Mouse (Mus musculus): ENCODE data around the gene Ywhab. TPM values are rescaled to one million over a fixed set of nuclear protein-coding genes. Genes with fewer than 3 reads are reported as not detected.

Gene Ywhab
- polyA plus RNA-seq, 1 experiment = 3.7 TPM

- H3K27me3 ChIP-seq (ENCODE audit: control insufficient read depth) = no peaks in the 10 kb centered on the region
- no peaks in the 10 kb centered on the region for H3K4me1 ChIP-seq (ENCODE audit: control insufficient read depth)
- TF ChIP-seq GATA1 (IDR thresholded peaks at IDR 0.05; ENCODE audit: low read length) (no peak), TAL1 (IDR thresholded peaks at IDR 0.05; ENCODE audit: low read length) (no peak)
- no peak overlapping the region for H3K4me3 ChIP-seq (replicated peaks)
- no peaks in the 10 kb centered on the region for H3K9me3 ChIP-seq (ENCODE audit: control insufficient read depth, low read length)
- peaks cover 63% of the 10 kb centered on the region for H3K36me3 ChIP-seq (ENCODE audit: control insufficient read depth)
These were observed 59.0 kb downstream of the Ywhab start for GRCm38 (mm10) chr2:164053767-164054166.

DNA sequence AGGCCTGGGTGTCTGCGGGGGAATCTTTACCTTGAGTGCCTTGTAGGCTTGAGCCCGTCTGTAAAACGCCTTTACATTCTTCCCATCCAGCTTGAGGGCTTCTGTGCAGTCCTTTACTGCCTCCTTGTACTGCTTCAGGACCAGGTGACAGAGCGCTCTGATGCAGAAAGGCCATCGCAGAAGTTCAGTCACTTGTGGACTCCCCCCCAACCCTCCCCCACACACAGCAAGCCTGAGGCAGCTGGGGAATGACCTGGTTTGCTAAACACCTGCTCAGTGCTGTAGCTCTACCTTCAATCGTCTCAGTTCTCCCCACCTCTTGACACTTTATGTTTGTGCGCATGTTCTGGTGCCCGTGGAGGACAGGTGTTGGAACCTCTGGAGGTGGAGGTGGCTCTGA lies 59.9 kb downstream of the Ywhab start:
- TF ChIP-seq GATA1 (IDR thresholded peaks at IDR 0.05; ENCODE audit: low read length) (no peak), TAL1 (IDR thresholded peaks at IDR 0.05; ENCODE audit: low read length) (no peak)
- H3K9me3 ChIP-seq (ENCODE audit: control insufficient read depth, low read length) = no peaks in the 10 kb centered on the region
- H3K4me3 ChIP-seq (replicated peaks) = no peak overlapping the region
- H3K36me3 ChIP-seq (ENCODE audit: control insufficient read depth) = peaks cover 72% of the 10 kb centered on the region
- H3K4me1 ChIP-seq (ENCODE audit: control insufficient read depth) = no peaks in the 10 kb centered on the region
- no peaks in the 10 kb centered on the region for H3K27me3 ChIP-seq (ENCODE audit: control insufficient read depth)

DNA sequence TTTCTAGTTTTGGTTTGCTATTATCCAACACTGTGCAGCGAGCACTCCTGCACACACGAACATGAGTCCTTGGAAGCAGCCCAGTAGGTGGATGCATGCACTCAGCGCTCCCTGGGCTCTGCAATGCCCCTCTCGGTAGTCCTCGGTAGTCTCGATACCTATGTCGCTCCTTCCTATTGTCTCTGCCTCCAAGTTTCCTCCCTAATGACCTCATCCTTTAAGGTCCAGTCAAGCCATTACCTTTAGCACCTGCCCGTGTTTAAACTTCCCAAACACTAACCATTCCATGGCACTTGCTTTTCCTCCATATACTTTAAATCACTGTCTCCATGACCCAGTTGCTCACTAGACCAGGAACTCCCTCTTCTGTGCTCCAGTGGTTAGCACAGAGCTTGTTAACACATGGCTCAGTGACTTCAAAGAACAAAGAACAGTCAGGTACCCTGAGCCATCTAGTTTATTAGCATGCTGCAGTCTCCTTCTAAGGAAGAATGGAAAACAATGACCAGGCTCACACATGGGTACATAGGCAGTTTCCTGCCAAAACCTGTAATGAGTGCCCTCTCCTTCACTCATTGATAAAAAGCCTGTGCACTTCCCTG lies 65.0 kb downstream of the Ywhab start:
- Histone ChIP-seq H3K4me3 (replicated peaks) (no peak overlapping the region), H3K27me3 (ENCODE audit: control insufficient read depth) (no peaks in the 10 kb centered on the region), H3K9me3 (ENCODE audit: control insufficient read depth, low read length) (no peaks in the 10 kb centered on the region), H3K4me1 (ENCODE audit: control insufficient read depth) (no peaks in the 10 kb centered on the region), H3K36me3 (ENCODE audit: control insufficient read depth) (peaks cover 91% of the 10 kb centered on the region)
- TF ChIP-seq GATA1 (IDR thresholded peaks at IDR 0.05; ENCODE audit: low read length) = no peak
- TF ChIP-seq TAL1 (IDR thresholded peaks at IDR 0.05; ENCODE audit: low read length) = no peak

Other genes starting within 250 kb of the Ywhab start
- 0.28 and 0.39 TPM in 2 replicates for gene Ada, start 244.7 kb upstream of the Ywhab start, polyA plus RNA-seq (2012)
- gene Ccn5, start 174.1 kb upstream of the Ywhab start, polyA plus RNA-seq (2012) = not detected in 2 replicates
- not detected in 2 replicates for gene Kcnk15, start 141.3 kb upstream of the Ywhab start, polyA plus RNA-seq (2012)
- 0.01 TPM in 1 of 2 replicates, not detected in the other for gene Rims4, start 76.3 kb upstream of the Ywhab start, polyA plus RNA-seq (2012)
- 0.02 and 0.09 TPM in 2 replicates for gene Pabpc1l, start 30.5 kb downstream of the Ywhab start, polyA plus RNA-seq (2012)
- 0.71 and 1.0 TPM in 2 replicates for gene Stk4, start 75.4 kb downstream of the Ywhab start, polyA plus RNA-seq (2012)
- gene Tomm34, start 76.2 kb downstream of the Ywhab start, polyA plus RNA-seq (2012) = 0.39 and 0.73 TPM in 2 replicates
- not detected in 2 replicates for gene Kcns1, start 176.2 kb downstream of the Ywhab start, polyA plus RNA-seq (2012)
- not detected in 2 replicates for gene Wfdc5, start 187.8 kb downstream of the Ywhab start, polyA plus RNA-seq (2012)
- gene Wfdc12, start 195.6 kb downstream of the Ywhab start, polyA plus RNA-seq (2012) = not detected in 2 replicates
- gene Wfdc15a, start 205.2 kb downstream of the Ywhab start, polyA plus RNA-seq (2012) = not detected in 2 replicates
- gene Wfdc15b, start 226.7 kb downstream of the Ywhab start, polyA plus RNA-seq (2012) = not detected in 2 replicates
- not detected in 2 replicates for gene Svs2, start 243.5 kb downstream of the Ywhab start, polyA plus RNA-seq (2012)

Data from erythroblast, embryonic 14.5 days (primary cell).